Mouse (Mus musculus): ENCODE measurements around the gene Lrch2. TPM values are rescaled to one million over a fixed set of nuclear protein-coding genes. Genes with fewer than 3 reads are reported as not detected.

The Lrch2 gene
- polyA plus RNA-seq (2012; rRNA removed): 0.45 and 0.64 TPM in 2 replicates

DNA sequence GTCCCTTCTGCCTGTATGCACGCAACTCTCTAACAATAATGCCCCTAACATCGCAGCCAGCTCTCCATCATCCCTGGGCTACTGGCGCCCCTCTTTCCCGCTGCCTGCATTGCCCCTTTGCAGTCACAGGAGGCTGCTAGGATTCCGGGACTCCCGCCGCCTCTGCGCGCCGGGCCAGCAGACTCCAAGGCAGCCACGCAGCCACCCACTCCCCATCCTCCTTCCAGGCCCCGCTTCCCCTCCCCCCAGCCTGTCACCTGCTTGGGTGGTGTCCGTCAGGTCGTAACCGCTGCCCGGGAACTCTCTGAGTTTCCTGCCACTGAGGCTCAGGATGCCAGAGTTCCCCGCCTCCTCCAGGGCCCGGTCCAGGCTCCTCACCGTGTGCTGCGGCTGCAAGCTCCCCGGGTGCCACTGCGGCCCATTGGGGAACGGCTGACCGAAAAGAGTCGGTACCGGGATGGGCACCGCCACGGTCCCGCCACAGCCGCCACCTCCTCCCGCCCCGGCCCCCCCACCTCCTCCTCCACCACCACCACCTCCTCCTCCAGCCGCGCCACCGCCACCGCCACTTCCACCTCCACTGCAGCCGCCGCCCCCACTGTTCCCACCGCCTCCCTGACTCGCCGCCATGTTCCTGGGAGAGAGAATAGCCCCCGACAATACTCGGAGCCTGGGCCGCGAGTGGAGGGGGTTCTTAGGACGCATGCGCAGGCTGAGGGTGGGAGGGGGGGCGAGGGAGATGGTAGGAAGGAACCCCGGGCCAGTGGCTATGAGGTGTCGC is at the start of gene Lrch2:
Gene Lrch2 (minus strand): TSS at position 661 of the 781 bp plus-strand sequence.

GRCm38 (mm10) chrX:147453610-147454009 is 100.3 kb downstream of the Lrch2 start, which contains the start of gene Vmn1r239-ps:
Gene Vmn1r239-ps, minus strand, starts transcription at chrX:147453710.

GRCm38 (mm10) chrX:147429129-147429528 is 124.8 kb downstream of the Lrch2 start, which contains the start of gene Il13ra2:
Gene Il13ra2, minus strand, starts transcription at chrX:147429192.

Other genes with a start within 250 kb of the Lrch2 start
- gene Il13ra2, start 124.9 kb downstream of the Lrch2 start, polyA plus RNA-seq (2012; rRNA removed): not detected in 2 replicates
- gene Vmn1r239-ps, start 100.4 kb downstream of the Lrch2 start, polyA plus RNA-seq (2012; rRNA removed): not detected in 2 replicates
- gene Gm15128, start 211.9 kb upstream of the Lrch2 start, polyA plus RNA-seq (2012; rRNA removed): not detected in 2 replicates